Mouse (Mus musculus) lung, adult 2 months (tissue): ENCODE measurements around the gene Lpgat1. TPM values are rescaled to one million over a fixed set of nuclear protein-coding genes. Genes with fewer than 3 reads are reported as not detected.
A peak's percentile ranks its signal among the peaks of the same experiment; 100 is the strongest.

ENCODE experiments used
- DNase-seq: peaks from one replicate; pipeline ENCODE4 v3.0.0; 2022
- H3K4me1 ChIP-seq: fragments of 200-500 bp; 2 replicates; pipeline ENCODE4 v1.6.1; 2011; ENCODE audit warnings: low read length; ENCODE audit not compliant: control insufficient read depth, insufficient read depth
- H3K4me3 ChIP-seq: fragments of 200-500 bp; replicated peaks from 2 replicates; pipeline ENCODE3; 2011; ENCODE audit warnings: low read depth, mild to moderate bottlenecking, control low read depth, low read length; ENCODE audit errors: extremely low read depth
- CTCF ChIP-seq: fragments of 200-500 bp; IDR thresholded peaks from 2 replicates; pipeline ENCODE4 v1.5.1; 2011; ENCODE audit warnings: mild to moderate bottlenecking, low read length, control low read depth; ENCODE audit not compliant: insufficient read depth
- POLR2A ChIP-seq: fragments of 200-500 bp; IDR thresholded peaks from 2 replicates; pipeline ENCODE4 v1.6.1; 2011; ENCODE audit warnings: low read depth, mild to moderate bottlenecking, control low read depth, low read length, borderline replicate concordance; ENCODE audit errors: extremely low read depth
- WGBS: fragments of 180-500 bp; shearing (Covaris S2); methylation state at CpG from one replicate; pipeline ENCODE4 v1.1.7; 2018; 5-methylcytosine and 5-hydroxymethylcytosine counted together
- polyA plus RNA-seq: library from polyadenylated mRNA; depleted of rRNA; stranded (reverse); fragments of >200 nt; gene quantifications from 2 replicates; pipeline ENCODE4 v1.2.3, GENCODE M21; 2012; rRNA removed

The Lpgat1 gene
- polyA plus RNA-seq, 1 experiment, result 14.8 TPM

GRCm38 (mm10) chr1:191816596-191816995, 99.0 kb downstream of the Lpgat1 start:
- whole genome bisulfite sequencing, result 81% methylated on average over 3 of the region's 3 CpGs
- no peak for DNase-seq
- TF ChIP-seq CTCF (no peak), POLR2A (no peak)
- Histone ChIP-seq H3K4me1 (no peaks in the 10 kb centered on the region), H3K4me3 (no peak overlapping the region)

- Histone ChIP-seq H3K4me1 (no peaks in the 10 kb centered on the region), H3K4me3 (peak overlapping the region; percentile 43)
- TF ChIP-seq POLR2A (no peak), CTCF (peak; percentile 99)
- WGBS, result 33% methylated on average over 19 of the region's 19 CpGs
- DNase-seq, result peak; percentile 79
Observed at GRCm38 (mm10) chr1:191817418-191818144, 99.9 kb downstream of the Lpgat1 start.

DNA sequence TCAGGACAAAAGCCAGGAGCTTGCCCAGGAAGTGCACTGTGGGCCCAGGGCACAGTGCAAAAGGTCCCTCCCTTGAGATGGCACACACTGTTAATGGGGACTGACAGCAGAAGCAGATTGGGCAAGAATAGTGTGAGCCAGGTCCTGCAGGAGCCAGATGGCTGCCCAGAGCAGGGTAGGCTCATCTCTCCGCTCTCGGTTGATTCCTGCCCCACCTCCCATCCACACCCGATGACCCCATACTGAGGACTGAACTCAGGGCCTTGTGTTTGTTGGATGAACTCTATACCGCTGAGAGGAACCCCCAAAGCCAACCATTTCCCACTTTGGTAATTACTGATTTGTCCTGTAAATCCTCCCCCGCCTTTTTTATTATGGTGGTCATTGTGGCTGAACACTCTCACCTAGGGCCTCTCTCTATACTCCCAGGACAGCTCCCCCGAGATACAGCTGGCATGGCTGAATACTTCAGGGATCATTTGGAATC, 100.6 kb downstream of the Lpgat1 start:
- Histone ChIP-seq H3K4me3 (peak overlapping the region; percentile 43), H3K4me1 (no peaks in the 10 kb centered on the region)
- DNase-seq, result no peak
- WGBS, result 48% methylated on average over 6 of the region's 6 CpGs
- no peak for TF ChIP-seq POLR2A
- TF ChIP-seq CTCF, result no peak

GRCm38 (mm10) chr1:191819026-191819425, 101.4 kb downstream of the Lpgat1 start:
- no peak for DNase-seq
- no peak for TF ChIP-seq CTCF
- TF ChIP-seq POLR2A, result no peak
- H3K4me1 ChIP-seq, result no peaks in the 10 kb centered on the region
- H3K4me3 ChIP-seq, result no peak overlapping the region

DNA sequence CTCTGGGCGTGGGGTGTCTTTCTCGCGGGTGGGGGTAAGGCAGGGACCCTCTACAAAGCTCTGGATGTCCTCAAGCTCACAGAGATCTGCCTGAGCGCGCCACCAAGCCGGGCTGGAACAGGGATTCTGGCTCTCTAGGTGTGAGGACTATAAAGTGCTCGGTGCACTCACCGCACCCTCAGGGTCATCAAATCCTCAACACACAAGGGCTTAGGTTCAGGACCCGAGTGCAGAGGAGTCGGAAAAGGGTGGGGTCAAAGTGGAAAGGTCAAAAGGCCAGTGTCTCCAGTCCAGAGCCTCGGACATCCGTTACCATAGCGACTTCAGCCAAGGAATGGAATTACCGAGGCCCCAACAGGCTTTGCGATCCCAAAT, 103.3 kb downstream of the Lpgat1 start:
- WGBS, result 5% methylated on average over 15 of the region's 15 CpGs
- TF ChIP-seq CTCF (no peak), POLR2A (no peak)
- no peak for DNase-seq
- Histone ChIP-seq H3K4me3 (peak overlapping the region; percentile 37), H3K4me1 (no peaks in the 10 kb centered on the region)

DNA sequence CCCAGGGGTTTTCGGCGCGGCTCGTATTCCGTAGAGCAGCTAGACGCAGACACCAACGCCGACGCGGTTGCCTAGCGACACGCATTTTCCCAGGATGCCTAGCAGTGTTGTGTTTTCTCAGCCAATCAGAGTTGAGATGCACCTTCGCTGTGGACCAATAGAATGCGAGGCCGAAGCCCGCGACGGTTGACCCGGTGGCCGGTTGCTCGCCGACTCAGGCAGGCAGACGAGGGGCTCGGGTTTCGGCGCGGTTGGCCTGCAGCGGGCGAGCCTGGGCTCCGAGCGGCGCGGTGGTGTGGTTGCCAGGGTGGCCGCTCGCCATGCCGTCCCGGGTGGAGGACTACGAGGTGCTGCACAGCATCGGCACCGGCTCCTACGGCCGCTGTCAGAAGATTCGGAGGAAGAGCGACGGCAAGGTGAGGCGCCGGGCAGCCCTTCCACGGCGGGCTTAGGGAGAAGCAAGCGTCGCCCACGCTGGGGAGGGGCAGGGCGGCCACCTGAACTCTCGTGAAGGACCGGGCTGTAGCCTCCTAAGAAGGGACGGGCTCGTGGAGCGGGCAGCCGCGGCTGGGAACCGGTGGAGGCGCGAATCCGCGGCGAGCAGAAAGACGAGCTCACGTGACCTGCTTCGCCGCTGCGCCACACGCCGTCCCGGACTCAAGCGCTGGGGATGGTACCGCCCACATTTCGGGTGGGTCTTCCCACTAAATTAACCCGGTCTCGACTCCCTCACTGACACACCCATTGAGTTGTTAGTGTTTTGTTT, 103.9 kb downstream of the Lpgat1 start, which contains the start of gene Nek2:
Nek2 (plus strand) TSS at position 119 of the 766 bp plus-strand sequence.
- Histone ChIP-seq H3K4me3 (peak within 1 kb of the TSS; percentile 47), H3K4me1 (no peaks in the 10 kb centered on the region)
- peak; percentile 45; the same call in 1 of the 2 replicates for TF ChIP-seq POLR2A
- TF ChIP-seq CTCF, result no peak
- DNase-seq, result peak; percentile 95
- WGBS, result under 1% methylated on average over 79 of the region's 79 CpGs

- TF ChIP-seq POLR2A (no peak), CTCF (peak; percentile 25; the same call in 1 of the 2 replicates)
- H3K4me3 ChIP-seq, result no peak overlapping the region
- WGBS, result 77% methylated on average over 3 of the region's 3 CpGs
- H3K4me1 ChIP-seq, result no peaks in the 10 kb centered on the region
- DNase-seq, result no peak
Observed at GRCm38 (mm10) chr1:191829124-191829523, 111.5 kb downstream of the Lpgat1 start.

- 85% methylated on average over 6 of the region's 6 CpGs for WGBS
- Histone ChIP-seq H3K4me3 (no peak overlapping the region), H3K4me1 (0 out of 2 replicates have a peak, but pooled peaks cover 2% of the 10 kb centered on the region)
- DNase-seq, result no peak
- TF ChIP-seq POLR2A (no peak), CTCF (no peak)
Observed at GRCm38 (mm10) chr1:191833396-191833795, 115.8 kb downstream of the Lpgat1 start.

Other genes starting within 250 kb of the Lpgat1 start
- gene Dtl, start 142.3 kb upstream of the Lpgat1 start, polyA plus RNA-seq, result 0.28 and 0.46 TPM in 2 replicates
- gene Ints7, start 142.2 kb upstream of the Lpgat1 start, polyA plus RNA-seq, result 15.3 and 17.4 TPM in 2 replicates
- gene Nek2, start 103.6 kb downstream of the Lpgat1 start, polyA plus RNA-seq, result 1.9 and 3.7 TPM in 2 replicates
- 23.9 and 28.3 TPM in 2 replicates for gene Slc30a1, start 188.9 kb downstream of the Lpgat1 start, polyA plus RNA-seq